Mouse (Mus musculus) thymus, adult 2 months (tissue): Measurements from ENCODE around the gene Qrich1. TPM values are rescaled to one million over a fixed set of nuclear protein-coding genes. Genes with fewer than 3 reads are reported as not detected.

Experiments used
- DNase-seq: peaks from one replicate; pipeline ENCODE4 v3.0.0; 2021
- H3K27ac ChIP-seq: fragments of 200-500 bp; 2 replicates; pipeline ENCODE4 v1.5.1; 2012; ENCODE audit warnings: low read length, control low read depth; ENCODE audit not compliant: control insufficient read depth, insufficient read depth
- H3K27me3 ChIP-seq: fragments of 200-500 bp; 2 replicates; pipeline ENCODE4 v1.6.1; 2012; ENCODE audit warnings: mild to moderate bottlenecking, low read length, moderate library complexity, mixed read lengths; ENCODE audit not compliant: control insufficient read depth, insufficient read depth
- H3K36me3 ChIP-seq: fragments of 200-500 bp; 2 replicates; pipeline ENCODE4 v1.6.1; 2012; ENCODE audit warnings: mild to moderate bottlenecking, low read length, moderate library complexity; ENCODE audit not compliant: control insufficient read depth, insufficient read depth
- H3K4me1 ChIP-seq: fragments of 200-500 bp; replicated peaks from 2 replicates; pipeline ENCODE4 v1.6.1; 2012; ENCODE audit warnings: low read length; ENCODE audit not compliant: control insufficient read depth, insufficient read depth
- H3K4me3 ChIP-seq: fragments of 200-500 bp; 2 replicates; pipeline ENCODE4 v1.5.1; 2012; ENCODE audit warnings: mild to moderate bottlenecking, low read length, control low read depth, moderate library complexity; ENCODE audit not compliant: control insufficient read depth, insufficient read depth
- CTCF ChIP-seq: fragments of 200-500 bp; IDR thresholded peaks from 2 replicates; pipeline ENCODE4 v1.5.1; 2012; ENCODE audit warnings: mild to moderate bottlenecking, control low read depth, low read length, moderate library complexity, borderline replicate concordance; ENCODE audit not compliant: control insufficient read depth, poor library complexity, insufficient read depth; ENCODE audit errors: extremely low read depth
- POLR2A ChIP-seq: fragments of 200-500 bp; IDR thresholded peaks from 2 replicates; pipeline ENCODE4 v1.6.1; 2012; ENCODE audit warnings: mild to moderate bottlenecking, low read length, control low read depth, moderate library complexity; ENCODE audit not compliant: control insufficient read depth, poor library complexity, insufficient read depth; ENCODE audit errors: extremely low read depth
- WGBS: fragments of 180-500 bp; shearing (Covaris S2); methylation state at CpG from one replicate; pipeline ENCODE4 v1.1.7; 2018; 5-methylcytosine and 5-hydroxymethylcytosine counted together
- polyA plus RNA-seq: library from polyadenylated mRNA; depleted of rRNA; stranded (reverse); fragments of >200 nt; gene quantifications from 2 replicates; pipeline ENCODE4 v1.2.3, GENCODE M21; 2012

Qrich1 gene
- polyA plus RNA-seq, 1 experiment, result 200 TPM

DNA sequence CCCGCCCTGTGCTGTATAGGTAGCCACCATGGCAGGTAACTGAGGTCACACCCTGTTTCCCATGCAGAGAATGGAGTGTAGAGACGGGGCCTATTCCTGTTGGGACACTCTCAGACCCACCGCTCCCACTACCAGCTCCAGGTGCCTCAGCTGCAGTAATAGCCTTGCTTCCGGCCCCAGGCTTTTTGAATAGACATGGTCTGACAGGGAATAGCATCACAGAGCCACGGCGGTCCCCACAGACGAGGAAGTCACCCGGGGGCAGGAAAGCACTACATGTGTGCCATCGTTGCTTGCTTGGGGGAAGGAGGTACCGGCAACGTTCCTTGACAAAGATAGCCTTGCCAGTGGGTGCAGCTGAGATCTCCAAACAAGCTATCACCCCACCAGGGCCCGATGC, 58.3 kb downstream of the Qrich1 start:
- no peak overlapping the region for H3K27ac ChIP-seq
- H3K4me1 ChIP-seq, result peaks cover 25% of the 10 kb centered on the region
- H3K27me3 ChIP-seq, result no peaks in the 10 kb centered on the region
- peaks cover 12% of the 10 kb centered on the region for H3K36me3 ChIP-seq
- DNase-seq, result no peak
- no peak overlapping the region for H3K4me3 ChIP-seq
- WGBS, result 83% methylated on average over 12 of the region's 12 CpGs
- TF ChIP-seq POLR2A (no peak), CTCF (no peak)

DNA sequence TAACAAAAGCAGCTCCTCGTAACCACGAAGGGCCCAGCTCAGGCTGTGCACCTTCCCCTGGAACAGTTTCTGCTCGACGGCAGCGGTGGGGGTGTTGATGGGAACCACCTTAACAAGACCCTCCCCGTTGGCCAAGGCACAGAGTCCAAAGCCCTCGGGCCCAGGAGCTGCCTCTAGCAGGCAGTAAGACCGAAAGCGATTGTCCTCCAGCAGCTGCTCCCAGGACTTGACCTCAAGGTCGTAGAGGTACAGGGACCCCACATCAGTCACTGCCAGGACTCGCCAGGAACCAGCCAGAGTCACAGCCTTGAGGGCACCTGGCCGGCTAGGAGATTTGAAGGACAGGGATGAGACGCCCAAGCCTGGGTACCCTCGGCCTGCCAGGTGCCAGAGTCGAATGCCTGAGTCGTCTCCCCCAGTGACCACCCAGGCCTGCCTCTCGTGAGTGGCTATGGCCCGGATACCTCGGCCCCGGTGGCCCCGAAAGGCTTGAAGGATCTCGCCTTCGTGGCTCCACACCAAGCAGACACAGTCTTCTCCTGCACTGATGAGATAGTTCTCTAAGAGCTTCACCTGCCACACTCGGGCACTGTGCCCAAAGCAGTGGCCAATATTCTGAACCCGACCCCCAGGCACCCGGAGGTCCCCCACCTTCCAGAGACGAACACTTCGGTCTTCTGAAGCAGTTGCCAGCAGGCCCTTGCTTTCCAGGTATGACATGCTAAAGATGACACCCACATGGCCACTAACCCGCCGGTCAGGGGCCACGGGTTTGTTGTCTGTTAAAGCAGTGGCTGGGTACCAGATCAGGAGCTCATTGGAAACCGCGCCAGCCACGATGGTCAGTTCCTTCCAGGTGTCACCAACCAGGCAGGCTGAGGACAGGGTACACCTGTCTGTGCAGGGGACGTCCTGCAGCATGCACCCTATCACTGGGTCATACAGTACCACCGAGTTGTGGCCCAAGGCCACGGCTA, 59.0 kb downstream of the Qrich1 start:
- TF ChIP-seq CTCF, result no peak
- no peak for TF ChIP-seq POLR2A
- DNase-seq, result no peak
- Histone ChIP-seq H3K4me1 (peaks cover 22% of the 10 kb centered on the region), H3K4me3 (no peak overlapping the region), H3K27me3 (no peaks in the 10 kb centered on the region), H3K36me3 (peaks cover 12% of the 10 kb centered on the region), H3K27ac (no peak overlapping the region)
- 94% methylated on average over 37 of the region's 37 CpGs for WGBS

DNA sequence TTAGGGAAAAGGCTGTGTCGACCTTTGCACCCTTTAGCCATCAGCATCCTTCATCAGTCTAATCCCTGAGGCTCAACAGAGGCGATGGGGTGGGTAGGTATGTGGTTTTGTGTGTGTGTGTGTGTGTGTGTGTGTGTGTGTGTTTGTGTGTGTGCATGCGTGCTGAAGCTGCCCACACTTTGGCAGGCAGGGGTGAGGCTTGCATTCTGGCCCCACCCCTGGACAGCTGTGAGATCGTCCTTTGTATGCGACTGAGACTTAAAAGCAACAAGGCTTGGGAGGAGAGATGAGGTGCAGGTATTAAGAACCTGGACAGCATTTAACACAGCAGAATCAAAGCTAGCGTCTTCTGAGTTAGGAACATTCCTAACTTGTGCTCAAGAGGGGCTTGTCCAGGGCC, 60.4 kb downstream of the Qrich1 start:
- 58% methylated on average over 6 of the region's 6 CpGs for WGBS
- no peak for DNase-seq
- H3K27me3 ChIP-seq, result no peaks in the 10 kb centered on the region
- TF ChIP-seq CTCF, result no peak
- no peak for TF ChIP-seq POLR2A
- H3K36me3 ChIP-seq, result peaks cover 9% of the 10 kb centered on the region
- H3K27ac ChIP-seq, result no peak overlapping the region
- H3K4me1 ChIP-seq, result peaks cover 19% of the 10 kb centered on the region
- H3K4me3 ChIP-seq, result no peak overlapping the region

DNA sequence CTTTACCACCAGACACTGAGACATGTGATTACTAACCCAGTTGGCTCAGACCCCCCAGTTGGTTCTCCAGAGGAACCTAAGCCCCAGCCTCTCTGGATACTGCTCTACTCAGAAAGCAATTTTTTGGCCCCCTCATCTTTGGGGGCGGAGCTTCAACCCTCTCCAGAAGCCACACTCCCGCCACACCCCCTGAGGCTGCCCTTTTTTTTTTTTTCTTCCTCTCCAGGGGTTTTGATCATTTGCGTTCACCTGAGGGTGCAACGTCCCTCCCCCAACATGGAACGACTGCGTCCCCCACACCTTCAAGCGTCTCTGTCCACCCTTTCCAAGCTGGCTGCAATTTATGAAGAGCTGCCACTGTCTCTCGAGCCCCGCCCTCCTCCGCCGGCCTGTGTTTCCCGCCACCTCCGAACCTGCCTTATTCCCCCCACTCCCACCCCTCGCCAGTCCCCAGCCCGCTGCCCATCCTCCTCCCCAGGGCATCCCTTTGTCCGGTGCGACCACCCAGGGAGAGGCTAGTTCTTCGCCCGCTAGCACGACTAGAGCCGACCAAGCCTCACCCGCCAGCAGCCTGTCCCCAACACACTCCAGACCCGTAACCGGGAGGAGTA, 61.4 kb downstream of the Qrich1 start:
- Histone ChIP-seq H3K27ac (peak overlapping the region; percentile 17; the same call in 1 of the 2 replicates), H3K36me3 (peaks cover 5% of the 10 kb centered on the region; the same call in 1 of the 2 replicates), H3K4me1 (peaks cover 19% of the 10 kb centered on the region), H3K4me3 (peak overlapping the region; percentile 63), H3K27me3 (no peaks in the 10 kb centered on the region)
- 2% methylated on average over 24 of the region's 24 CpGs for WGBS
- peak; percentile 45 for DNase-seq
- TF ChIP-seq POLR2A, result no peak
- TF ChIP-seq CTCF, result no peak

DNA sequence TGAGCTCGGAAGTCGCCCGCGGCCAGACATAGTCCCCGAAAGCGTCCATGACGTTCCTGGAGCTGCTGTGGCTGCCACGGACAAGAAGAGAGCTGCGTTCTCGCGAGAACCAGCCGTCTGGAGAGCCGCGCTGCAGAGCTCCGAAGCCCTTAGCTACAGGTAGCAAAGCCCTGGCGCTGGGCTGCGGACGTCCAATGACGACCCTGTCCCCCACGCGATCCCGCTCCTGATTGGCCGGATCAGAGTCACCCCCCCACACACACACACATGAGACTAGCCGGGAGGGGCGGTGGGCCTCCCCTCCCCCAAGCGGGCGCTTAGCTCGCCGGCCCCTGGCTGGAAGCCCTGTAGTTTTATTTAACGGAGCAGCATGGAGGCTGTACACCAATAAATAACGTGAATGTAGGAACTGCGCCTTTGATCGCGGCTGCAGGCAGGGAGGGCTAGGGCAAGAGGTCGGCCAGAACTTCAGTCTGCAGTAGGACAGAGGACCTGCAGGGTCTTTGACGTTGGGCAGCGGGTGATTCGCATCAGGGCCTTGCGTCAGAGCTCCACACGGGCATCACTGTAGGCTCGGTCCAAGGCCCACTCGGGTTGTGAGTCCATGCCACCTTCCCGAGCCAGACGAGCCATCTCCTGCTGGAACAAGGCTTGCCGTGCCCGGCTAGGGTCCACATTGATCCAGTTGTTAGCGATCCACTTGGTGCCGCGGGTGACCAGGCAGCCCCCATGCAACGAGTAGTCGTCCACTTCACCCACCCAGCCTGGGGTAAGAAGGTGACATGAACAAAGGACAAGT, 62.1 kb downstream of the Qrich1 start, which contains the start of gene Wdr6:
Gene Wdr6, minus strand, starts transcription at position 195 of the 799 bp plus-strand sequence.
- Histone ChIP-seq H3K4me3 (peak within 1 kb of the TSS; percentile 63), H3K4me1 (peaks cover 19% of the 10 kb centered on the region), H3K36me3 (no peaks in the 10 kb centered on the region), H3K27me3 (no peaks in the 10 kb centered on the region), H3K27ac (peak within 1 kb of the TSS; percentile 27)
- DNase-seq, result peak; percentile 91
- WGBS, result 12% methylated on average over 51 of the region's 51 CpGs
- TF ChIP-seq CTCF (peak; percentile 61; the same call in 1 of the 2 replicates), POLR2A (peak; percentile 75)

GRCm38 (mm10) chr9:108579344-108579690, 62.7 kb downstream of the Qrich1 start:
- peak overlapping the region; percentile 63; the same call in 1 of the 2 replicates for H3K4me3 ChIP-seq
- TF ChIP-seq POLR2A, result no peak

More at GRCm38 (mm10) chr9:108579344-108579690, 62.7 kb downstream of the Qrich1 start:
- Histone ChIP-seq H3K27me3 (no peaks in the 10 kb centered on the region), H3K4me1 (peaks cover 19% of the 10 kb centered on the region), H3K27ac (no peak overlapping the region), H3K36me3 (no peaks in the 10 kb centered on the region)
- 95% methylated on average over 5 of the region's 5 CpGs for whole genome bisulfite sequencing
- DNase-seq, result no peak
